Mouse (Mus musculus) small intestine, adult 10 weeks (tissue): Measurements from ENCODE around the gene Mas1. TPM values are rescaled to one million over a fixed set of nuclear protein-coding genes. Genes with fewer than 3 reads are reported as not detected.

ENCODE experiments used
- polyA plus RNA-seq: library from polyadenylated mRNA; stranded (reverse); fragments of 350-450 nt; fragmentation: Illumina TruSeq; extraction: RNeasy Lipid Tissue Mini Kit (QIAGEN cat#74804); gene quantifications from one replicate; pipeline ENCODE4 v1.2.3, GENCODE M21; 2014; ENCODE audit warnings: low replicate concordance

Mas1 gene
- not detected for polyA plus RNA-seq

DNA sequence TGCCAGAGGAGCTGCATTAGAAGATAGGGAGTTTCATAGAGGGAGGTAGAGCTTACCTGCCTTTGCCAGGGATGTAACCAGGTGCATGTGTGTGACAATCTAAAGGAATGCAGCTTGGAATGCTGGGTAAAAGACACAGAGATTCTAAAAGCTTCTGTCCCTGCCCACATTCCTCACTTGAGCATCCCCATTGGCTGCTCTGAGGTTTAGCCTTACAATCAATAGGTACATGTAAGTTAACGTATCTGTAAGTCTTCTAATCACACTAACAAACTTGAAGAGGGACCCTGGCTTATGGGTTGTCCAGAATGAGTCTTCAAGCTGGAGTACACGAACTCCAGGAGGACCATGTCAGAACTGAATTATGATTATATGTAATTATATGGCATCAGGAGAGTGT is at the start of gene Mas1:
TSS of gene Mas1 (minus strand) at position 101 of the 400 bp plus-strand sequence.

DNA sequence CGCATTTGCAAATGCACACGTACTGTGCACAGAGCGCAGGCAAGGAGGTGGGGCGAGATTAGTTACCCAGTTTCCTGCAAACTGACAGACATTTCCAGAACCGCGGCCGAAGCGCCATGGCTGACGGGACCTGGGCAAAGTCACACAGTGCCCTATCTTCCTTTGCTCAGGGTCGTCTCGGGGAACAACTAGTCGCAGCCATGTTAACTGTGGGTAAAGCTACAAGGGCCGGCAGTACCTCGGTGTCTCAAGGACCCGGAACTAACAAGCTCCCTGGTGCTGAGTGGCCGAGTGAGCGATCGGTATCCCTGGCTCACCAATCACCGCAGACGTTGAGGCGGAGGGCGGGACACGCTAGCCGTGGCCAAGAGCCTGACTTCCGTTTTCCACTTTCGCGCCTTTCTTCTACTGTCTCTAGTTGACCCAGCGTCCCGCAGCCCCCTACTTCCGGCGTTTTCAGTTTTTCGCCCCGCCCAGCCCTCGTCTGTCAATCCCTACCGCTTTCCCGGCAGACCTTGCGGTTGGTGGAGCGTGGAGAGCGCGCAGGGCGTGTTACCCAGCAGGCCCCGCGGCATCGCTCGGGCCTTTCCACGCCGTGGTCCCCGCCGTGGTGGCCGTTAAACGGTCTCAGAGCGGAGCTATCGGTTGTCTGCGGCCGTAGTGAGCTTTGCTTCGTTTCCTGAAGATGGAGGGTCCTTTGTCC is 48.1 kb upstream of the Mas1 start, which contains the start of gene Mrpl18:
TSS of gene Mrpl18 (minus strand) at position 465 of the 703 bp plus-strand sequence.

DNA sequence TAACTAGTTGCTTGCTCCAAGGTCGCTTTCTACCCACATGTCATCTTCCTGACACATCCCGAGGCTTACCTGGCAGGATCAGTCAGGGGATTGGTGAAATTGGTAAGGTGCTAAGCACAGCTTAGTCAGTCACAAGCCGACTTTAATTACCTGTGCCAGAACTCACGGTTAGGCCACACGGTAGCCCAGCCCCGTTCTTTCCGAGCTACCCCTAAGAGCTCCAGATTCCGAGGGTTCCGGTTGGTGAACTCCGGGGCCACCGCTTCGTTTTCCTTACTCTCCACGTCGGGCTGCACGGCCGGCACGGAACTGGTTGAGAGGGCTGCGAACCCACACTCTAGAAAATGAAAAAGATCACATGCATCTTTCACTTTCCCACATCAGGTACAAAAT is 47.5 kb upstream of the Mas1 start, which contains the start of gene Tcp1:
TSS of gene Tcp1 (plus strand) at position 214 of the 393 bp plus-strand sequence.

DNA sequence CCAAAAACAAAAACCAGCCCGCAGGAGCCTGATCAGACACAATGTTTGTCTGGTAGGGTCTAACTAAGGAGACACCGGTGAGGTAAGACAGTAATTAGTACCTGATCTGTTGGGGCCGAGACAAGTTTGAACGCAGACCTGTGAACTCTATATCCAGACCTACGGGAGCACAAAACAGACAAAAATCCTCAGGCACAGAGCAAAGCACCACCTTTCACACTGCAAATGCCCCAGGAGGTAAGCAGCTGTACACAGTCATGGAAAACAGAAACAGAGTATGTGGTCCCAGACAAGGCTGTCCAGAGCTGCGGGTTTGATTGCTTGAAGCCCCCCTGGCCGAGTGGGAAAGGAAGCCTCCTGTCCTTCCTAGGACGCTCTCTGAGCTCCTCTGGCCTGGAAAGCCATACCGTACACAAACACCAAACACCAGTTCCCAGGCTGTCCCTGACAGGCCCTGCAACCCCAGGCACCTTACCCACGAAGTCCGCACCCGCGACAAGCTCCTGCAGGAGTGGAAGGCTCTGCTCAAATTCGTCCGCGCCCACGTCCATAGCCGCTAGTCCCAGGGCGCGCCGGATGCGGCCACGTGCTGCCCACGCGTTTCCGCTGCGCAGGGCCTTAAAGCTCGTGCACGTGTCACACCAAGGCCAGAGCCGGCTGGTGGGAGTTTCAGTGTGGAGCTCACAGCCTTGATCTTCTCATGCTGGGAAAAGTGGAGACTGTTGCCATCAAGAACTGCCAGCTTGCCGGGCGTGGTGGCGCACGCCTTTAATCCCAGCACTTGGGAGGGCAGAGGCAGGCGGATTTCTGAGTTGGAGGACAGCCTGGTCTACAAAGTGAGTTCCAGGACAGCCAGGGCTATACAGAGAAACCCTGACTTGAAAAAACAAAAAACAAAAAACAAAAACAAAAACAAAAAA is 41.7 kb upstream of the Mas1 start, which contains the start of gene Pnldc1:
TSS of gene Pnldc1 (minus strand) at position 870 of the 920 bp plus-strand sequence.

DNA sequence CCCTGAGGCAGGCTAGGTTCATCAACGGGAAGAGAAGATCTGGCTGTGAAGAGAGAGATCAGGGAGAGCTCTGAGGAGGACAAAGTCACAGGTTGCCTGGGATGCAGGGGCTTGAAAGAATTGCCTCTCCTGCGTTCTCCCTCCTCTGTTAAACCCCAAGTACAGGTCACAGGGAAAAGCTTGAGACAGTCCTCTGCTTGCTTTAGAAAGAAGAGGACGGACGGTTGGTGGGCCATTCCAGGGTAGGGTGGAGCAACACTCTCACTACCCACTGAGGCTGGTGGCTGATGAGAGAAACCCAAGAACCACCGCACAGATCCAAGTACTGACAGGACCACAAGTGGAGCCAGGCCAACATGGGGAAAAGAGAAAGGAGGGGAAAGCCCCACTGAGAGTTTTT is 7.8 kb upstream of the Mas1 start, which contains the start of gene Mrgprh:
TSS of gene Mrgprh (plus strand) at position 301 of the 400 bp plus-strand sequence.

Other genes with a start within 250 kb of the Mas1 start
- gene Slc22a1, start 192.3 kb downstream of the Mas1 start, polyA plus RNA-seq: 6.2 TPM
- 7.7 TPM for gene Igf2r, start 98.5 kb downstream of the Mas1 start, polyA plus RNA-seq
- gene Mrgprh, start 7.9 kb upstream of the Mas1 start, polyA plus RNA-seq: not detected
- 0.67 TPM for gene Pnldc1, start 42.1 kb upstream of the Mas1 start, polyA plus RNA-seq
- 339 TPM for gene Tcp1, start 47.6 kb upstream of the Mas1 start, polyA plus RNA-seq
- gene Mrpl18, start 48.2 kb upstream of the Mas1 start, polyA plus RNA-seq: 151 TPM
- 0.93 TPM for gene Acat3, start 72.5 kb upstream of the Mas1 start, polyA plus RNA-seq
- 25.3 TPM for gene Acat2, start 92.6 kb upstream of the Mas1 start, polyA plus RNA-seq
- gene Wtap, start 126.0 kb upstream of the Mas1 start, polyA plus RNA-seq: 207 TPM
- gene Sod2, start 138.7 kb upstream of the Mas1 start, polyA plus RNA-seq: 76.6 TPM
- gene Gpr31b, start 184.2 kb upstream of the Mas1 start, polyA plus RNA-seq: not detected
- gene Tcp10b, start 193.0 kb upstream of the Mas1 start, polyA plus RNA-seq: 0.30 TPM